Mouse (Mus musculus) bone marrow macrophage, adult 2 months (primary cell): Measurements from ENCODE around the gene Cep128. TPM values are rescaled to one million over a fixed set of nuclear protein-coding genes. Genes with fewer than 3 reads are reported as not detected.

ENCODE experiments used
- H3K27ac ChIP-seq: 2 replicates; pipeline ENCODE4 v1.5.1; 2012; ENCODE audit warnings: low read depth, low read length; ENCODE audit not compliant: insufficient read depth
- H3K4me1 ChIP-seq: 2 replicates; pipeline ENCODE4 v1.6.1; 2012; ENCODE audit warnings: low read length; ENCODE audit not compliant: control insufficient read depth, insufficient read depth
- H3K4me3 ChIP-seq: 2 replicates; pipeline ENCODE4 v1.5.1; 2012; ENCODE audit warnings: mild to moderate bottlenecking, low read length, moderate library complexity; ENCODE audit not compliant: insufficient read depth
- CTCF ChIP-seq: IDR thresholded peaks from 2 replicates; pipeline ENCODE4 v1.5.1; 2012; ENCODE audit warnings: low read depth, mild to moderate bottlenecking, low read length, moderate library complexity
- POLR2A ChIP-seq: IDR thresholded peaks from 2 replicates; pipeline ENCODE4 v1.6.1; 2012; ENCODE audit warnings: mild to moderate bottlenecking, low read depth, low read length, borderline replicate concordance
- polyA plus RNA-seq: library from polyadenylated mRNA; stranded (reverse); fragments of >200 nt; gene quantifications from 2 replicates; pipeline ENCODE4 v1.2.4, GENCODE M21; 2012; ENCODE audit not compliant: missing spikeins, insufficient read depth, insufficient read length

Gene Cep128
- polyA plus RNA-seq, 1 experiment = 21.0 TPM

GRCm38 (mm10) chr12:91264828-91265355 lies 119.3 kb downstream of the Cep128 start:
- no peak overlapping the region for H3K4me3 ChIP-seq
- peaks cover 36% of the 10 kb centered on the region for H3K4me1 ChIP-seq
- TF ChIP-seq CTCF = no peak
- H3K27ac ChIP-seq = no peak overlapping the region

- TF ChIP-seq CTCF (no peak), POLR2A (no peak)
- H3K4me1 ChIP-seq = peaks cover 27% of the 10 kb centered on the region
- H3K27ac ChIP-seq = no peak overlapping the region
- H3K4me3 ChIP-seq = no peak overlapping the region
These were observed 120.5 kb downstream of the Cep128 start for GRCm38 (mm10) chr12:91263705-91264104.

- Histone ChIP-seq H3K27ac (no peak overlapping the region), H3K4me3 (no peak overlapping the region), H3K4me1 (peaks cover 23% of the 10 kb centered on the region)
- no peak for TF ChIP-seq CTCF
- no peak for TF ChIP-seq POLR2A
These were observed 121.4 kb downstream of the Cep128 start for GRCm38 (mm10) chr12:91262801-91263200.

GRCm38 (mm10) chr12:91256334-91256733 lies 127.9 kb downstream of the Cep128 start:
- Histone ChIP-seq H3K27ac (no peak overlapping the region), H3K4me3 (no peak overlapping the region), H3K4me1 (no peaks in the 10 kb centered on the region)
- no peak for TF ChIP-seq CTCF
- TF ChIP-seq POLR2A = no peak

GRCm38 (mm10) chr12:91254831-91255230 lies 129.4 kb downstream of the Cep128 start:
- Histone ChIP-seq H3K4me1 (no peaks in the 10 kb centered on the region), H3K4me3 (no peak overlapping the region), H3K27ac (no peak overlapping the region)
- TF ChIP-seq POLR2A (no peak), CTCF (no peak)

GRCm38 (mm10) chr12:91220609-91221008 lies 163.6 kb downstream of the Cep128 start:
- Histone ChIP-seq H3K27ac (no peak overlapping the region), H3K4me3 (no peak overlapping the region), H3K4me1 (no peaks in the 10 kb centered on the region)
- TF ChIP-seq CTCF (no peak), POLR2A (no peak)

- no peak overlapping the region for H3K4me3 ChIP-seq
- H3K4me1 ChIP-seq = no peaks in the 10 kb centered on the region
- no peak overlapping the region for H3K27ac ChIP-seq
- TF ChIP-seq POLR2A = no peak
- no peak for TF ChIP-seq CTCF
These were observed 178.7 kb downstream of the Cep128 start for GRCm38 (mm10) chr12:91205550-91205949.

- Histone ChIP-seq H3K4me3 (no peak overlapping the region), H3K4me1 (no peaks in the 10 kb centered on the region), H3K27ac (no peak overlapping the region)
- no peak for TF ChIP-seq POLR2A
- TF ChIP-seq CTCF = no peak
These were observed 179.9 kb downstream of the Cep128 start for GRCm38 (mm10) chr12:91204330-91204729.

GRCm38 (mm10) chr12:91202496-91202895 lies 181.7 kb downstream of the Cep128 start:
- Histone ChIP-seq H3K4me3 (no peak overlapping the region), H3K4me1 (no peaks in the 10 kb centered on the region), H3K27ac (no peak overlapping the region)
- no peak for TF ChIP-seq POLR2A
- TF ChIP-seq CTCF = no peak

GRCm38 (mm10) chr12:91189111-91189510 lies 195.1 kb downstream of the Cep128 start:
- Histone ChIP-seq H3K27ac (no peak overlapping the region), H3K4me1 (peaks cover 18% of the 10 kb centered on the region), H3K4me3 (no peak overlapping the region)
- TF ChIP-seq POLR2A = no peak
- no peak for TF ChIP-seq CTCF

- TF ChIP-seq POLR2A (no peak), CTCF (no peak)
- Histone ChIP-seq H3K27ac (no peak overlapping the region), H3K4me3 (no peak overlapping the region), H3K4me1 (peaks cover 25% of the 10 kb centered on the region)
These were observed 198.6 kb downstream of the Cep128 start for GRCm38 (mm10) chr12:91185564-91185963.
